Mouse (Mus musculus) frontal cortex, adult 2 months (tissue): ENCODE results near the gene Cmtm7. TPM values are rescaled to one million over a fixed set of nuclear protein-coding genes. Genes with fewer than 3 reads are reported as not detected.
"Not testable (repeated sequence)": the region's sequence is repeated elsewhere in the genome, so short reads cannot be mapped to it uniquely, and the experiment has no call there.

Source experiments
- DNase-seq, 2 experiments: peaks; one replicate each; pipeline ENCODE4 v3.0.0; 2022; ENCODE audit warnings: low spot score in 1 of 2; ENCODE audit errors: extremely low spot score in 1 of 2
- polyA plus RNA-seq: library from polyadenylated mRNA; depleted of rRNA; stranded (reverse); fragments of >200 nt; gene quantifications from 2 replicates; pipeline ENCODE4 v1.2.3, GENCODE M21; 2012; rRNA removed

Gene Cmtm7
- polyA plus RNA-seq, 1 experiment = 9.8 TPM

DNA sequence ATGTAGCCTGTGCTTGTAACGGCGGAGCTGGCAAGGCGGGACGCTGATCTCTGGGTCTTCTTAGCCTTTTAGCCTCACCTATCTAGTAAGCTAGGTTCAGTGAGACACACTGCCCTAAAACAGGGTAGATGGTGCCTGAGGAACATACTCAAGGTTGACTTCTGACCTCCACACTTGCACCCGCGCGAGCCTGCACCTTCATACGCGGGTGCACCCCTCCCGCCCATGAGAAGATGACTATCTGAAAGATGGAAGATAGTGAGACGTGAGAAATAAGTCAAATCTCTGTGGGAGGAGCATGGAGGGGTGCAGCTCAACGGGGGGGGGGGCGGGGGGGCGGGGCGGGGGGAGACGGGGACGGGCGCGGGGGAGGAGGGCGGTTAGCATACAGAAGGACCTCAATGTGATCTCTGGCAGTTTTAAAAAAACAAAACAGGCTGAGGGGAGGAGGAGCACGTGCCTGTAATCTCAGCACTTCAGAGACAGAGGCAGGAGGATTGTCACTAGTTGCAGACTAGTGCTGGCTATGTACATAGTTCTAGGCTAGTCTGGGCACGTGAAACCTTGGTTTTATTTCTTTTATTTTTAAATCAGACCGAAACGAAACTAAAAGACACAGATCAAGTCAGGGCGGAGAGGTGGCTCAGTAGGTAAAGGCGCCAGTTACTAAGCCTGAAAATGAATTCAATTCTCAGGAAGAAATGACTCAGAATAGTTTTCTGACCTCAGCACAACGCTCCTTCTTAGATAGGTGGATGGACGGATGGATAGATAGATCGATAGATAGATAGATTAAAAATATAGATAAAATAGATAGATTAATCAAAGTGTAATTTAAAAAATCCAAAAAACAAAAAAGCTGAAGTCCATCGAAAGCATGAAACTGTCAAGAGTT lies 51.5 kb downstream of the Cmtm7 start:
- no peak for DNase-seq

DNA sequence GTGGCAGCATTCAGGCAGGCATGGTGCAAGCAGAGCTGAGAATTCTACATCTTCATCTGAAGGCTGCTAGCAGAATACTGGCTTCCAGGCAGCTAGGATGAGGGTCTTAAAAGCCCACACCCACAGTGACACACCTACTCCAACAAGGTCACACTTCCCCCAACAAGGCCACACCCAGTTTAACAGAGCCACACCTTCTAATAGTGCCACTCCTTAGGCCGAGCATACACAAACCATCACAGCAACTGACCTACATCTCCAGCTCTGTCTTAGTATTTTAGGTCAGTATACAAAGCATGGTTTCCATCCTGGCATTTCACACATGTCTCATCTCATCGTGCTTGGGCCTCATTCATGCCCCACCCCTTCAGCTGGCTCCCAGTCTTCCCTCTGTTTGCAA lies 53.2 kb downstream of the Cmtm7 start:
- not testable (repeated sequence) for DNase-seq

DNA sequence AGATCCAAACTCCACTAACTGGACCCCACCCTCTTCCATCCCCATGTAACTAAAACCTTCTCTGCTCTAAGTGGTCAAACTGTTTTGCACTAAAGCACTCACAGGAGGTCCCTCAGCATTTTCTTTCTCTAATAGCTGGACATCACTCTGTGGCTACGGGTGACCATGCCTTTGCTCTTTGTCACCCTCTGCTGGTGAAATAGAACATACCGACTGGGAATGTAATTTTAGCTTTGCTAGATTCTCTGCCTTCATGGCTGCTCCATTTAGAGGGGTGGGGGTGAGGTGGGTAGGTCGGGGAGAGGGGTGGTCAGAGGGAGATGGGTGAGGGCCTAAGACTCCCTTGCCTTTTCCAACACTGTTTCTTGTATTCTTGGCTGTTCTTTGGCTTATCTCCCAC lies 54.3 kb downstream of the Cmtm7 start:
- peak in 1 of 2 experiments; percentile 63 for DNase-seq

GRCm38 (mm10) chr9:114716677-114717331 lies 64.9 kb downstream of the Cmtm7 start:
- no peak for DNase-seq

GRCm38 (mm10) chr9:114713481-114713880 lies 68.2 kb downstream of the Cmtm7 start:
- no peak for DNase-seq

DNA sequence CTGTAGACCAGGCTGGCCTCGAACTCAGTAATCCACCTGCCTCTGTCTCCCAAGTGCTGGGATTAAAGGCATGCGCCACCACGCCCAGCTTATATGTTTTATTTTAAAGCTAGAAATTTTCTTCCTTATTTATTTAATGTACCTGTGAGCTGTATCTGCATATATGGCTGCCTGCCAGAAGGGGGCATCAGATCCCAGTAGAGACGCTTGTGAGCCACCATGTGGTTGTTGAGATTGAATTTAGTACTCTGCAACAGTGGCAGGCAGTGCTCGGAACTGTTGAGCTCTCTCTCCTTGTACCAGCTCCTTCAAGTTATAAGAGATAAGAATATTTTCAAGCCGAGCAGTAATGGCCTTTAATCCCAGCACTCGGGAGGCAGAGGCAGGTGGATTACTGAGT lies 71.3 kb downstream of the Cmtm7 start:
- peak in 1 of 2 experiments; percentile 50 for DNase-seq

DNA sequence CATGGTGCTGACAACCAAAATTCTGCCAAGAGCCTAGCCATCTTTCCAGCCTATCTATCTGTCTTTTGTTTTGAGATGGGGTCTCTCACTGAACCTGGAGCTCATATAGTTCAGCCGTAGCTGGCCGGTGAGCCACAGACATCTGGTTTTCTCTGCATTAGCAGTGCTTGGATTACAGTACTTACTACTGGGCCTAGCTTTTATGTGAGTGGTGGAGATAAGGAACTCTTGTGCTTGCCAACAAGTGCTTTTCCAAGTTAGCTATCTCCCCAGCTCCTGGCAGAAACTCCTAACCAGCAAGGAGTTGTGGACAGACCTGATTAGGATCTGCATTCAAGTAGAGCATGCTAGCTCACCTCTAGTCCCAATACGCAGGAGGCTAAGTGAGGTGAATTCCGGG lies 73.9 kb downstream of the Cmtm7 start:
- no peak for DNase-seq

Other genes starting within 250 kb of the Cmtm7 start
- 0.13 and 0.26 TPM in 2 replicates for gene Trim71, start 217.5 kb downstream of the Cmtm7 start, polyA plus RNA-seq
- 78.8 and 83.4 TPM in 2 replicates for gene Cnot10, start 141.7 kb downstream of the Cmtm7 start, polyA plus RNA-seq
- gene Dync1li1, start 93.1 kb downstream of the Cmtm7 start, polyA plus RNA-seq = 49.7 and 56.9 TPM in 2 replicates
- 18.4 and 23.9 TPM in 2 replicates for gene Cmtm6, start 50.7 kb downstream of the Cmtm7 start, polyA plus RNA-seq
- gene Cmtm8, start 62.3 kb upstream of the Cmtm7 start, polyA plus RNA-seq = 4.7 and 4.8 TPM in 2 replicates
- 59.7 and 61.4 TPM in 2 replicates for gene Gpd1l, start 152.1 kb upstream of the Cmtm7 start, polyA plus RNA-seq
- gene Osbpl10, start 196.7 kb upstream of the Cmtm7 start, polyA plus RNA-seq = 17.6 and 18.7 TPM in 2 replicates
- gene Rps27rt, start 200.9 kb upstream of the Cmtm7 start, polyA plus RNA-seq = 44.6 and 57.4 TPM in 2 replicates